Mouse (Mus musculus): Measurements from ENCODE around the gene Tmem150c.

DNA sequence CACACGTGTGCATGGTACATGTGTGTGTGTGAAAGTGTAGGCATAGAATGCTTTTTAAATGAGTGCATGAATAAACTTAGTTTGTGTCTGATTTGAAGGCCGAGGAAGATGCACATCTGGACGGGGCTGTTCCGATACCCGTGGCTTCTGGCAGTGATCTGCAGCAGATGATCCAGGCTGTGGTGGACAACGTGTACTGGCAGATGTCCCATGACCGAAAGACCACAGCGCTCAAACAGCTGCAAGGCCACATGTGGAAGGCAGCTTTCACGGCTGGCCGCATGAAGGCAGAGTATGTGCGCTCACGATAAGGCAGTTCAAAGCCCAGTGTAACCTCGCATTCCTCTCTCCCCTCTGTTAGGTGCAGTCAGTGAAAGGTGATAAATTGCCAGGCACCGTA, 98.7 kb downstream of the Tmem150c start:
- TF ChIP-seq CTCF (IDR thresholded peaks at IDR 0.05; ENCODE audit: control insufficient read depth, insufficient read depth, low read length): no peak
- TF ChIP-seq POLR2A (IDR thresholded peaks at IDR 0.05; ENCODE audit: borderline replicate concordance, control insufficient read depth, low read depth, low read length): no peak

Measured in bone marrow, adult 2 months (tissue).